Mouse (Mus musculus) CD4-positive, CD25-positive, alpha-beta regulatory T cell (primary cell): ENCODE measurements around the gene Fgf12. TPM values are rescaled to one million over a fixed set of nuclear protein-coding genes. Genes with fewer than 3 reads are reported as not detected.

Experiments
- polyA plus RNA-seq: library from polyadenylated mRNA; unstranded; fragments of 100-300 nt; shearing (Covaris generic); gene quantifications from one replicate; pipeline ENCODE4 v1.2.1, GENCODE M21; 2017

Gene Fgf12
- 0.06 TPM for polyA plus RNA-seq

DNA sequence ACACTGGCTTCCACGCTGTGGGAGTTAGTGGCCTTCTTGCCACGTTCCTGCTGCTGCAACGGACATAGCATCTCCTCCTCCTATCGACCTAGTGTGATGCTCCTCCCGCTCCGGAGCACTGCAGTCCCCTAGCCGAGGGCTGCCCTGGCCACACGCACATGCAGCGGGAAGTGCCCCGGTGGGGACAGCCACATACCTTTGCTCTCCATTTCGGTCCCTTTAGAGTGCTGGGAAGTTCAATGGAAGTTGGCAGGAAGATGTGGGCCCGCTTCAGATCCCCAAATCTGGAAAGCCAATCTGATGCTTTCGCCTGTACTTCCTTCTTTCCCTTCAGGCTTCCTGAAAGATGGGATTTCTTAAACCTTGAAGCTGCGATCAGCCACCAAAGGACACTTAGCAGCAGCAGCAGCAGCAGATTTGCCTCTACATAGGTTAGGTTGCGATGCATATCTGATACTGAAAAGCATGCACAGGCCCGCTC lies at the start of gene Fgf12:
Gene Fgf12, minus strand, starts transcription at position 431 of the 481 bp plus-strand sequence.

Other genes with a start within 250 kb of the Fgf12 start
- not detected for gene Mb21d2, start 176.6 kb upstream of the Fgf12 start, polyA plus RNA-seq